Mouse (Mus musculus): ENCODE measurements at regions not wholly inside any gene's neighbourhood (a gene's known extent, or its start where the extent isn't known, plus 50 kb on each side); places are given as distances from the start of the nearest gene placed in this dataset.

DNA sequence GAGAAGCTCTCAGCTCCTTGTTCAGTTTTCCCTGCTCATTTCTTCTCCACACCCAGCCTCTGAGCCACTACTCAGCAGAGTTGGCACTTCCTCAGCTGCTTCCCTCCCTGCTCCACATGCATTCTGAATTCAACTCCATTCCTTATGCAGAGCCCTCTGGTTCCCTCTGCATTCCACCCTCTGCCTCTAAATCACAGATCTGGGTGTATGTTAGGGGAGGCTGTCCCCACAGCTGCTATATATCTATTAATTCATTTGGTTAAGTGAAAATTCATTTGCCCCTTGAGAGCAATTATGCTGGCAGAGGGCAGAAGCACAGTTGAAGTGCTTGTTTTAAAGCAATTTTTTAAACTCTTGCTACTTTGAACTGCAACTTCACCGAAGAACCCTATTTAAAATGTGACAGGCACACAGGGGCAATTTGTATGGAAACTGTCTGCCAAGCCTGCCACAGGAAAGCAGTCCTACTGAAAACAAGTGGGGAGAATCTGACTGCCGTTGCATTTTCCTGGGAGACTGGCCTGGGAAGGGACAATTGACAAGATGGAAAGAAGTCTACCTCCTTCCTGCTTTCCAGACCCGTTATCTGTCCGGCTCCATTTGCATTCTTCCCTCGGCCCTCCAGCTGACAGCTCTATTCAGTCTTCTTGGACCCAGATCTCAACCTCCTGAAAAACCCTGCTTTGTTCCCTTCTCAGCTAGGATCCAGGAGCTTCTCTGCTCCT is 88.0 kb upstream of the Gpr141 start:
- no peak overlapping the region for H3K27ac ChIP-seq (ENCODE audit: low read depth, low read length)
- no peak overlapping the region for H3K4me2 ChIP-seq (ENCODE audit: low read depth)
- no peaks in the 10 kb centered on the region; the same call in 1 of the 2 replicates for H3K9me3 ChIP-seq (ENCODE audit: control insufficient read depth, low read length)
- no peaks in the 10 kb centered on the region for H3K27me3 ChIP-seq (ENCODE audit: control insufficient read depth, insufficient read depth, low read length)
- no peaks in the 10 kb centered on the region for H3K4me1 ChIP-seq (ENCODE audit: control insufficient read depth, insufficient read depth, low read length)
- WGBS: 37% methylated on average over 5 of the region's 5 CpGs
- no peaks in the 10 kb centered on the region for H3K36me3 ChIP-seq (ENCODE audit: control insufficient read depth, insufficient read depth, low read length)
- ATAC-seq (ENCODE audit: insufficient read depth, low FRiP score, low TSS enrichment) (peak; percentile 58; the same call in 1 of the 2 replicates), DNase-seq (ENCODE audit: low spot score) (no peak)
- H3K4me3 ChIP-seq (ENCODE audit: low read depth, low read length): no peak overlapping the region
- H3K9ac ChIP-seq (ENCODE audit: low read length): no peak overlapping the region

GRCm38 (mm10) chr13:19902786-19903185 is 78.7 kb upstream of the Gpr141 start:
- Histone ChIP-seq H3K27me3 (ENCODE audit: control insufficient read depth, insufficient read depth, low read length) (no peaks in the 10 kb centered on the region), H3K27ac (ENCODE audit: low read depth, low read length) (no peak overlapping the region), H3K36me3 (ENCODE audit: control insufficient read depth, insufficient read depth, low read length) (no peaks in the 10 kb centered on the region), H3K4me2 (ENCODE audit: low read depth) (no peak overlapping the region), H3K9ac (ENCODE audit: low read length) (no peak overlapping the region), H3K4me1 (ENCODE audit: control insufficient read depth, insufficient read depth, low read length) (no peaks in the 10 kb centered on the region), H3K4me3 (ENCODE audit: low read depth, low read length) (no peak overlapping the region), H3K9me3 (ENCODE audit: control insufficient read depth, low read length) (no peaks in the 10 kb centered on the region)
- 88% methylated on average over 4 of the region's 4 CpGs for WGBS
- DNase-seq (ENCODE audit: low spot score) (no peak), ATAC-seq (ENCODE audit: insufficient read depth, low FRiP score, low TSS enrichment) (no peak)

GRCm38 (mm10) chr13:19897191-19897590 is 73.1 kb upstream of the Gpr141 start:
- H3K36me3 ChIP-seq (ENCODE audit: control insufficient read depth, insufficient read depth, low read length): no peaks in the 10 kb centered on the region
- 79% methylated on average over 1 of the region's 1 CpGs for WGBS
- H3K27ac ChIP-seq (ENCODE audit: low read depth, low read length): no peak overlapping the region
- ATAC-seq (ENCODE audit: insufficient read depth, low FRiP score, low TSS enrichment): no peak
- H3K4me2 ChIP-seq (ENCODE audit: low read depth): no peak overlapping the region
- no peaks in the 10 kb centered on the region for H3K4me1 ChIP-seq (ENCODE audit: control insufficient read depth, insufficient read depth, low read length)
- no peak overlapping the region for H3K9ac ChIP-seq (ENCODE audit: low read length)
- no peaks in the 10 kb centered on the region for H3K9me3 ChIP-seq (ENCODE audit: control insufficient read depth, low read length)
- no peak overlapping the region for H3K4me3 ChIP-seq (ENCODE audit: low read depth, low read length)
- no peaks in the 10 kb centered on the region for H3K27me3 ChIP-seq (ENCODE audit: control insufficient read depth, insufficient read depth, low read length)
- DNase-seq (ENCODE audit: low spot score): no peak

DNA sequence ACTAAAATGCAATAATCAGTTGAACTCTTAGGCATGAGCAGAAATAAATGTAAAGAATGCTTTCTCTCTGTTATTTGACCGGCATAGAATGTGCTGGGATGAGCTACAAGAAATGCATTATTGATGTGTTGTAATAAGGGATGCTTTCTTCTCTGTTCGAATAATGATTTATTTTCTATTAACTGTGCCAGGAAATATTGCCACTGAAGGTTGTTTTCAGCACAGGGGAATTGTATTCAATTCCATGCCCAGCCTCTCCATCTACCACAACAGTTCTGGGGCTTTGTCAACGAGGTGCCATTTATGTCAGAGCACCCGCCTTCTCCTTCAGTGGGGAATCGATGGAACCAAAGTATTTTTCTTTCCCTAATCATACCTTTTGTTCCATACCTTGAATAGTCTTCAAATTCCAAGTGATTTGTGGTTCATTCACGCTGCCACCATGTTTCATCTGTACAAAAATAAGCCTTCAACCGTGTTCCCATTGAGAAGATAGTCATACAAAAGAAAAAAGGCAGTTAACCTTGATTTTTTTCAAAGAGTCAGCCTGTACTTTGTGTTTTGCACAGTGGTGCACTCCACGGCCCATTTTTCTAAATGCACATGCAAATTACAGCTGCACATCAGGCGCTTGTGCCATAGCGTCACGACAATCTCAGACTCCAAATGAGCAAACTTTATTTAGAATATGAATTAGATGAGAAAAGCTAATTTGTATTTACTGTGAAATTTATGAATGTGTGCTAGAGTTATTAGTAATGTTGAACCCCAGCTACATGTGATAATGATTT is 65.1 kb upstream of the Gpr141 start:
- 53% methylated on average over 11 of the region's 11 CpGs for WGBS
- Histone ChIP-seq H3K4me2 (ENCODE audit: low read depth) (no peak overlapping the region), H3K27me3 (ENCODE audit: control insufficient read depth, insufficient read depth, low read length) (no peaks in the 10 kb centered on the region), H3K36me3 (ENCODE audit: control insufficient read depth, insufficient read depth, low read length) (no peaks in the 10 kb centered on the region), H3K4me1 (ENCODE audit: control insufficient read depth, insufficient read depth, low read length) (no peaks in the 10 kb centered on the region), H3K9me3 (ENCODE audit: control insufficient read depth, low read length) (no peaks in the 10 kb centered on the region), H3K27ac (ENCODE audit: low read depth, low read length) (no peak overlapping the region), H3K4me3 (ENCODE audit: low read depth, low read length) (no peak overlapping the region), H3K9ac (ENCODE audit: low read length) (no peak overlapping the region)
- DNase-seq (ENCODE audit: low spot score) (no peak), ATAC-seq (ENCODE audit: insufficient read depth, low FRiP score, low TSS enrichment) (peak; percentile 74)

DNA sequence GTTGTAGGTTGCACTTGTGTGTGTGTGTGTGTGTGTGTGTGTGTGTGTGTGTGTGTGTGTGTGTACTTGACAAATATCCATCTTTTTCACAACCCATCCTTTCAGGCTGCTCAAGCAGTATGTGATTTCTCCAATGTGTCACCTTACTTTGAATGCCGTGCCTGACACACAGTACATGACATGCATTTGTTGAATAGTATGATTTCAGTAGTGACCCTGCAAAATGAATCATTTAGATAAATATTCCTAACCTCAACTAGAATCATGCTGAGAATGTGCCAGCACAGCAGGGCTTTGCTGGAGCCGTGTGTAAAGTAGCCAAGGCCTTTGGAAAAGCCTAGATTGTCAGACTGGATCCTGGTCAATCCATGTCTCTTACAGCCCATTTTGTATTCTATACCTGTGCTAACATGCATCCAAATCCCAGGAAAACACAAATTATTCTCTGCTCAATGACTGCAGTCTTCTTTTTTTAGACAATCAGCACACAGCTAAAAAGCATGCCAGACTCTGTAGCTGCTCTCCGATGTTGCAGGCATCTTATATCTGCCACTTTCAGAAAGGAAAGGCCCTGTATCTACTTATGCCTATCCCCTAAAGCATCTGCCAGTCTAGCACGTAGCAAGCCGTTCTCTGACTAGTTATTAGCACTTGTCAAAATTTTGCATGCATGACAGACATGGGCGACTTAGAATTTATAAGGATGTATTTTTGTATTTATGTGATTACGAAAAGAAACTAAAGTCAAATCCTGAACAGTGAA is 60.0 kb upstream of the Gpr141 start:
- ATAC-seq (ENCODE audit: insufficient read depth, low FRiP score, low TSS enrichment) (no peak), DNase-seq (ENCODE audit: low spot score) (no peak)
- H3K4me1 ChIP-seq (ENCODE audit: control insufficient read depth, insufficient read depth, low read length): no peaks in the 10 kb centered on the region
- no peak overlapping the region for H3K4me3 ChIP-seq (ENCODE audit: low read depth, low read length)
- no peak overlapping the region for H3K27ac ChIP-seq (ENCODE audit: low read depth, low read length)
- 91% methylated on average over 7 of the region's 7 CpGs for WGBS
- H3K4me2 ChIP-seq (ENCODE audit: low read depth): no peak overlapping the region
- H3K9me3 ChIP-seq (ENCODE audit: control insufficient read depth, low read length): no peaks in the 10 kb centered on the region
- no peak overlapping the region for H3K9ac ChIP-seq (ENCODE audit: low read length)
- H3K27me3 ChIP-seq (ENCODE audit: control insufficient read depth, insufficient read depth, low read length): no peaks in the 10 kb centered on the region
- no peaks in the 10 kb centered on the region for H3K36me3 ChIP-seq (ENCODE audit: control insufficient read depth, insufficient read depth, low read length)

DNA sequence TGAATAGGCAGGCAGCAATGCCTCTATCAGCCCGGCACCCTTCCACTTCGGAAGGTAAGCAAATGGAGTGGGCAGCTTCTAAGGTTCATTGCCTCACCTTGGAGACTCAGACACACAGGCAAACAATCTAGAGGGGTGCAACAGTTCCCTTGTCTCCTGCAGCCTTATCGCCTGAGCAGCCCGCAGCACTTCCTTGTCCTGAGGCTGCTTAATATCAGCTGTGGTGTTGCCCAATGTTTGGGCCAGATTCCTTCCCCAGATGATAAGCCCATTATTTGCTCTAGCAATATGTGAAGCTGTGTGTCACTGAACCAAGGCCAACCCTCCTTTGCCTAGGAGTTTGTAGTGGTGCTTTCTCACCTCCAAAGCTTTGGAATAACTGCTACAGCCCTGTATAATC is 58.8 kb upstream of the Gpr141 start:
- Histone ChIP-seq H3K27me3 (ENCODE audit: control insufficient read depth, insufficient read depth, low read length) (no peaks in the 10 kb centered on the region), H3K9me3 (ENCODE audit: control insufficient read depth, low read length) (no peaks in the 10 kb centered on the region), H3K36me3 (ENCODE audit: control insufficient read depth, insufficient read depth, low read length) (no peaks in the 10 kb centered on the region), H3K9ac (ENCODE audit: low read length) (no peak overlapping the region), H3K27ac (ENCODE audit: low read depth, low read length) (no peak overlapping the region), H3K4me3 (ENCODE audit: low read depth, low read length) (no peak overlapping the region), H3K4me2 (ENCODE audit: low read depth) (no peak overlapping the region), H3K4me1 (ENCODE audit: control insufficient read depth, insufficient read depth, low read length) (no peaks in the 10 kb centered on the region)
- DNase-seq (ENCODE audit: low spot score): no peak
- WGBS: 92% methylated on average over 4 of the region's 4 CpGs
- no peak for ATAC-seq (ENCODE audit: insufficient read depth, low FRiP score, low TSS enrichment)

DNA sequence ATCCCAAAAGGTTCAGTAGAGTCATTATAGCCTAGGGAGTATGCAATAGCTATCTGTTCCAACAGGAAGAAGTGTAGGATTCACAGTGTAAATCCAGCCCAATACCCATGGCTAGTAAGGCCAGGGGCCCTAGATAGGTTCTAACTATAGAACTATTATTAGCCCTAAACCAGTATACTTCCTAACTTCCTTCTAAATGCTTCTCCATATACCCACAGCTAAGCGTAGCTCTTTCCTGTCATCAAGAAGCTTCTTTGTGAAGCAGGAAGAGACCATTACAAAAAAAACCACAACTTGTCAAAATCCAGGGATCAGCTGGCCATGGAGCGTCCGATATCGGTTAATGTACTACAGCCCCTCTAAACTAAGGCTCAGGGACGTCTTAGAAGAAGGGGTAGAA is 57.7 kb upstream of the Gpr141 start:
- Histone ChIP-seq H3K36me3 (ENCODE audit: control insufficient read depth, insufficient read depth, low read length) (no peaks in the 10 kb centered on the region), H3K27ac (ENCODE audit: low read depth, low read length) (no peak overlapping the region), H3K27me3 (ENCODE audit: control insufficient read depth, insufficient read depth, low read length) (no peaks in the 10 kb centered on the region), H3K9me3 (ENCODE audit: control insufficient read depth, low read length) (no peaks in the 10 kb centered on the region), H3K4me2 (ENCODE audit: low read depth) (no peak overlapping the region), H3K4me1 (ENCODE audit: control insufficient read depth, insufficient read depth, low read length) (no peaks in the 10 kb centered on the region), H3K4me3 (ENCODE audit: low read depth, low read length) (no peak overlapping the region), H3K9ac (ENCODE audit: low read length) (no peak overlapping the region)
- no peak for ATAC-seq (ENCODE audit: insufficient read depth, low FRiP score, low TSS enrichment)
- WGBS: 90% methylated on average over 5 of the region's 5 CpGs
- DNase-seq (ENCODE audit: low spot score): no peak

DNA sequence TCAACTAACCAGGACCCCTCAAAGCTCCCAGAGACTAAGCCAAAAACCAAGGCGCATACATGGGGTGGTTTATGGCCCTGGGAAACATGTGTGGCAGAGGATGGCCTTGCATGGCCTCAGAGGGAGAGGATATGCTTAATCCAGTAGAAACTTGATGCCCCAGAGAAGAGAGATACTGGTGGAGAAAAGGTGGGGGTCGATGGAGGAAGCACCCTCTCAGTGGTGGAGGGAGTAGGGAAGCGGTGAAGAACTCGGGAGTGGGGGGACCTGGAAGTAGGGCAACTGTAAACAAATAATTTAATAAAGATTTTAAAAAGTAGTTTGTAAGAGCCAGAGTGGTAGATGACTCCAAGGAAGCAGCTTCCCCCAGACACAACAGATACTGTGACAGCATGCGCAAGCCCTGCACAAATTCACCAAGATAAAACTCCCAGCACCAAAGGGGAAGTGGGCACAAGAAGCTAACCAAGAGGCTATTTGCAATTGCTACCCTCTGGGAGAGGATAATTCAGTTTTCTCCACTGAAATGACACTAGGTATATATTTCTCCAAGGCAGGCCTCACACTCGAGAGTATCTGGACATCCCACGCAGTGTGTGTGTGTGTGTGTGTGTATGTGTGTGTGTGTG is 50.7 kb upstream of the Gpr141 start:
- H3K9me3 ChIP-seq (ENCODE audit: control insufficient read depth, low read length): no peaks in the 10 kb centered on the region
- no peak for DNase-seq (ENCODE audit: low spot score)
- H3K36me3 ChIP-seq (ENCODE audit: control insufficient read depth, insufficient read depth, low read length): no peaks in the 10 kb centered on the region
- H3K4me2 ChIP-seq (ENCODE audit: low read depth): no peak overlapping the region
- H3K27ac ChIP-seq (ENCODE audit: low read depth, low read length): no peak overlapping the region
- no peak for ATAC-seq (ENCODE audit: insufficient read depth, low FRiP score, low TSS enrichment)
- H3K4me3 ChIP-seq (ENCODE audit: low read depth, low read length): no peak overlapping the region
- no peak overlapping the region for H3K9ac ChIP-seq (ENCODE audit: low read length)
- WGBS: 85% methylated on average over 7 of the region's 7 CpGs
- H3K27me3 ChIP-seq (ENCODE audit: control insufficient read depth, insufficient read depth, low read length): no peaks in the 10 kb centered on the region
- H3K4me1 ChIP-seq (ENCODE audit: control insufficient read depth, insufficient read depth, low read length): no peaks in the 10 kb centered on the region

All from neural tube, embryonic 11.5 days (tissue).